Mouse (Mus musculus) heart, embryonic 13.5 days (tissue): ENCODE measurements around the gene Zfp748. TPM values are rescaled to one million over a fixed set of nuclear protein-coding genes. Genes with fewer than 3 reads are reported as not detected.

Experiments
- polyA plus RNA-seq: library from polyadenylated mRNA; unstranded; fragments of >200 nt; fragmentation: Nextera tagmentation; extraction: Ambion mirVana; gene quantifications from 2 replicates; pipeline ENCODE4 v1.2.1, GENCODE M21; 2015

Zfp748 gene
- polyA plus RNA-seq, 1 experiment from 2014 or later: 7.3 TPM

Other genes starting within 250 kb of the Zfp748 start
- 0.74 and 1.2 TPM in 2 replicates for gene Zfp457, start 247.3 kb downstream of the Zfp748 start, polyA plus RNA-seq
- 1.6 TPM in 2 replicates for gene Zfp595, start 221.3 kb downstream of the Zfp748 start, polyA plus RNA-seq
- 0.39 and 0.49 TPM in 2 replicates for gene Gm28044, start 193.3 kb downstream of the Zfp748 start, polyA plus RNA-seq
- gene Zfp953, start 193.2 kb downstream of the Zfp748 start, polyA plus RNA-seq: 0.56 and 0.69 TPM in 2 replicates
- gene Gm28041, start 178.1 kb downstream of the Zfp748 start, polyA plus RNA-seq: 0.45 and 0.62 TPM in 2 replicates
- 1.0 and 1.2 TPM in 2 replicates for gene Zfp456, start 178.0 kb downstream of the Zfp748 start, polyA plus RNA-seq
- 2.9 and 4.4 TPM in 2 replicates for gene Zfp429, start 154.0 kb downstream of the Zfp748 start, polyA plus RNA-seq
- 0.28 and 0.31 TPM in 2 replicates for gene Zfp459, start 132.4 kb downstream of the Zfp748 start, polyA plus RNA-seq
- 4.5 and 4.9 TPM in 2 replicates for gene Zfp874a, start 102.2 kb downstream of the Zfp748 start, polyA plus RNA-seq
- gene Zfp874b, start 69.6 kb downstream of the Zfp748 start, polyA plus RNA-seq: 1.8 and 2.4 TPM in 2 replicates
- 8.1 and 8.6 TPM in 2 replicates for gene Zfp58, start 53.3 kb downstream of the Zfp748 start, polyA plus RNA-seq
- gene Gm26965, start 27.7 kb downstream of the Zfp748 start, polyA plus RNA-seq: not detected in 2 replicates
- 13.3 and 15.4 TPM in 2 replicates for gene Zfp87, start 27.7 kb downstream of the Zfp748 start, polyA plus RNA-seq
- 2.1 and 2.3 TPM in 2 replicates for gene Zfp729b, start 55.9 kb upstream of the Zfp748 start, polyA plus RNA-seq
- gene Gm49345, start 83.9 kb upstream of the Zfp748 start, polyA plus RNA-seq: 0.29 TPM in 1 of 2 replicates, not detected in the other
- gene Zfp729a, start 84.0 kb upstream of the Zfp748 start, polyA plus RNA-seq: 1.1 and 1.8 TPM in 2 replicates
- gene Zfp738, start 133.2 kb upstream of the Zfp748 start, polyA plus RNA-seq: 6.7 and 7.8 TPM in 2 replicates
- gene Zfp65, start 175.3 kb upstream of the Zfp748 start, polyA plus RNA-seq: 3.7 and 4.4 TPM in 2 replicates
- 2.4 and 3.2 TPM in 2 replicates for gene Zfp85, start 201.4 kb upstream of the Zfp748 start, polyA plus RNA-seq
- 1.2 and 1.9 TPM in 2 replicates for gene Zfp493, start 225.9 kb upstream of the Zfp748 start, polyA plus RNA-seq